Comparison of ENCODE assay signal across 8 mouse cellular contexts in the genomic region with DNA sequence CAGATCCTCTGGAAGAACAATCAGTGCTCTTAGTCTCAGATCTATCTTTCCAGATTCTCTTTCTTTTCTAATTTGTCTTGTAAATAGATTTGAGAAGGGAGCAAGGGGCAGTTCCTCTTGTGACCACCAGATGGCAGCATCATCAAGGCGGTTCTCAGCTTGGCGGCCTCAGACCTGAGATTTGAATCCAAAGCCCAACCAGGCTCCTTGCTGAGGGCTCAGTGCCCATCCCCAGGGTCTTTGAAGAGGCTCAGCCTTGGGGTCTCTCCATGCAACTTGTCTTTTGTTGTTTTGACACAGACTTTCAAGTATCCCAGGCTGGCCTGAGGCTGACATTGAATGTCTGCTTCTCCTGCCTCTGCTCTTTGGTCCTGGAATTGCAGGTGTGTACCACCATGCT. TPM values are rescaled to one million over a fixed set of nuclear protein-coding genes. Genes with fewer than 3 reads are reported as not detected.
DNase-seq lines count a peak whose midpoint lies in the region; ATAC-seq and TF ChIP-seq lines count a peak whose summit lies in the region.

No protein-coding gene starts in this region.

- H3K9ac ChIP-seq in hindbrain, embryonic 11.5 days (ENCODE audit: low read depth, low read length): no peak overlapping the region
- no peak overlapping the region for H3K9ac ChIP-seq in hindbrain, embryonic 12.5 days
- H3K9ac ChIP-seq in midbrain, postnatal 0 days (replicated peaks; ENCODE audit: low read length, poor library complexity, severe bottlenecking): no peak overlapping the region

- H3K4me3 ChIP-seq in hindbrain, embryonic 11.5 days (ENCODE audit: low read depth, low read length): no peak overlapping the region
- H3K4me3 ChIP-seq in hindbrain, embryonic 12.5 days: no peak overlapping the region
- no peak overlapping the region for H3K4me3 ChIP-seq in G1E (ENCODE audit: low read depth, low read length)
- no peak overlapping the region for H3K4me3 ChIP-seq in midbrain, postnatal 0 days (ENCODE audit: low read depth, low read length)

- WGBS in hindbrain, embryonic 11.5 days: 2% methylated on average over 2 of the region's 2 CpGs
- WGBS in hindbrain, embryonic 12.5 days: 3% methylated on average over 2 of the region's 2 CpGs
- WGBS in midbrain, postnatal 0 days: 2% methylated on average over 2 of the region's 2 CpGs

- H3K27ac ChIP-seq in hindbrain, embryonic 11.5 days (ENCODE audit: low read depth, low read length): no peak overlapping the region
- no peak overlapping the region for H3K27ac ChIP-seq in hindbrain, embryonic 12.5 days
- H3K27ac ChIP-seq in midbrain, postnatal 0 days (ENCODE audit: low read depth, low read length): no peak overlapping the region

- H3K4me1 ChIP-seq in hindbrain, embryonic 11.5 days (replicated peaks; ENCODE audit: control insufficient read depth, insufficient read depth, low read length): peaks cover 4% of the 10 kb centered on the region; the same call in 1 of the 2 replicates
- H3K4me1 ChIP-seq in hindbrain, embryonic 12.5 days: peaks cover 25% of the 10 kb centered on the region
- H3K4me1 ChIP-seq in G1E (ENCODE audit: insufficient read depth, low read depth, low read length): no peaks in the 10 kb centered on the region
- peaks cover 3% of the 10 kb centered on the region; the same call in 1 of the 2 replicates for H3K4me1 ChIP-seq in midbrain, postnatal 0 days (ENCODE audit: insufficient read depth, low read length)

- peaks cover 48% of the 10 kb centered on the region for H3K27me3 ChIP-seq in hindbrain, embryonic 11.5 days (ENCODE audit: control insufficient read depth, insufficient read depth, low read length)
- peaks cover 71% of the 10 kb centered on the region for H3K27me3 ChIP-seq in hindbrain, embryonic 12.5 days
- H3K27me3 ChIP-seq in G1E (ENCODE audit: insufficient read depth, low read length): peaks cover 35% of the 10 kb centered on the region
- peaks cover 20% of the 10 kb centered on the region; the same call in 1 of the 2 replicates for H3K27me3 ChIP-seq in midbrain, postnatal 0 days (ENCODE audit: insufficient read depth, low read length)

- no peak for ATAC-seq in hindbrain, embryonic 11.5 days (ENCODE audit: low FRiP score)
- no peak for ATAC-seq in hindbrain, embryonic 12.5 days (ENCODE audit: low FRiP score)
- ATAC-seq in G1E (ENCODE audit: extremely low read depth, insufficient number of reproducible peaks, low FRiP score, poor library complexity, severe bottlenecking): no peak
- ATAC-seq in midbrain, postnatal 0 days (ENCODE audit: low FRiP score): no peak

- no peaks in the 10 kb centered on the region for H3K36me3 ChIP-seq in hindbrain, embryonic 11.5 days (ENCODE audit: control insufficient read depth, insufficient read depth, low read length)
- H3K36me3 ChIP-seq in hindbrain, embryonic 12.5 days: no peaks in the 10 kb centered on the region
- H3K36me3 ChIP-seq in G1E (replicated peaks): no peaks in the 10 kb centered on the region
- H3K36me3 ChIP-seq in midbrain, postnatal 0 days (ENCODE audit: insufficient read depth, low read length): no peaks in the 10 kb centered on the region

- TF ChIP-seq CTCF in G1E (IDR thresholded peaks at IDR 0.05; ENCODE audit: low read depth, low read length): peak; percentile 97
- peak; percentile 99 for TF ChIP-seq CTCF in midbrain, postnatal 0 days (IDR thresholded peaks at IDR 0.05)

- DNase-seq in hindbrain, embryonic 11.5 days (ENCODE audit: low spot score): peak; percentile 82
- DNase-seq in A20 (ENCODE audit: low read depth, low spot score) (peak; percentile 54), G1E (ENCODE audit: low spot score) (peak; percentile 40)
- peak; percentile 75 to 84 for DNase-seq in cerebellum, postnatal 10 days
- DNase-seq in kidney, postnatal 4 days: peak; percentile 63 to 68
- peak; percentile 63 for DNase-seq in midbrain, postnatal 0 days (ENCODE audit: low spot score)
- DNase-seq in urinary bladder, adult 2 months (ENCODE audit: low spot score): no peak

- no peak overlapping the region for H3K4me2 ChIP-seq in hindbrain, embryonic 11.5 days (replicated peaks; ENCODE audit: low read depth, low read length)
- no peak overlapping the region for H3K4me2 ChIP-seq in hindbrain, embryonic 12.5 days (replicated peaks)
- no peak overlapping the region for H3K4me2 ChIP-seq in midbrain, postnatal 0 days (ENCODE audit: low read depth, low read length, poor library complexity, severe bottlenecking)

- H3K9me3 ChIP-seq in hindbrain, embryonic 11.5 days (ENCODE audit: control insufficient read depth, low read length): no peaks in the 10 kb centered on the region
- no peaks in the 10 kb centered on the region for H3K9me3 ChIP-seq in hindbrain, embryonic 12.5 days (replicated peaks)
- H3K9me3 ChIP-seq in G1E (replicated peaks): no peaks in the 10 kb centered on the region
- H3K9me3 ChIP-seq in midbrain, postnatal 0 days (ENCODE audit: low read length): no peaks in the 10 kb centered on the region

RNA-seq across cellular contexts. Expression of gene Fbxo2, which starts 10.4 kb away (rescaled TPM):
- 3.0 and 3.2 TPM in 2 replicates for polyA plus RNA-seq in hindbrain, embryonic 11.5 days (2014; fragmentation: Nextera tagmentation; extraction: Ambion mirVana)
- polyA plus RNA-seq in hindbrain, embryonic 12.5 days (2016; fragmentation: Nextera tagmentation; extraction: Ambion mirVana): 3.3 and 10.9 TPM in 2 replicates
- not detected in 2 replicates for total RNA-seq in G1E (2014; fragmentation: Nextera tagmentation)
- 0.49 and 0.64 TPM in 2 replicates for total RNA-seq in G1E (2017)
- 0.12 and 0.44 TPM in 2 replicates for polyA plus RNA-seq in G1E (2012)
- 13.5 and 17.5 TPM in 2 replicates for total RNA-seq in midbrain, postnatal 0 days (2014; rRNA removed)
- 17.0 and 18.1 TPM in 2 replicates for polyA plus RNA-seq in midbrain, postnatal 0 days (2015; fragmentation: Nextera tagmentation; extraction: Ambion mirVana)
- polyA plus RNA-seq in urinary bladder, adult 2 months (2012; rRNA removed): 3.6 and 4.6 TPM in 2 replicates

RNA-seq across cellular contexts. Expression of gene Fbxo44, which starts 10.6 kb away (rescaled TPM):
- 82.2 and 82.5 TPM in 2 replicates for polyA plus RNA-seq in hindbrain, embryonic 11.5 days (2014; fragmentation: Nextera tagmentation; extraction: Ambion mirVana)
- polyA plus RNA-seq in hindbrain, embryonic 12.5 days (2016; fragmentation: Nextera tagmentation; extraction: Ambion mirVana): 77.6 and 80.6 TPM in 2 replicates
- 7.5 and 10.1 TPM in 2 replicates for total RNA-seq in G1E (2014; fragmentation: Nextera tagmentation)
- 5.0 and 6.6 TPM in 2 replicates for total RNA-seq in G1E (2017)
- polyA plus RNA-seq in G1E (2012): 3.0 and 3.3 TPM in 2 replicates
- 169 and 189 TPM in 2 replicates for total RNA-seq in midbrain, postnatal 0 days (2014; rRNA removed)
- polyA plus RNA-seq in midbrain, postnatal 0 days (2015; fragmentation: Nextera tagmentation; extraction: Ambion mirVana): 107 and 116 TPM in 2 replicates
- 18.3 and 19.0 TPM in 2 replicates for polyA plus RNA-seq in urinary bladder, adult 2 months (2012; rRNA removed)

RNA-seq across cellular contexts. Expression of gene Fbxo6, which starts 18.9 kb away (rescaled TPM):
- polyA plus RNA-seq in hindbrain, embryonic 11.5 days (2014; fragmentation: Nextera tagmentation; extraction: Ambion mirVana): 14.6 and 15.5 TPM in 2 replicates
- polyA plus RNA-seq in hindbrain, embryonic 12.5 days (2016; fragmentation: Nextera tagmentation; extraction: Ambion mirVana): 15.2 and 15.9 TPM in 2 replicates
- total RNA-seq in G1E (2014; fragmentation: Nextera tagmentation) (108 and 115 TPM in 2 replicates), G1E (2017) (34.1 and 39.7 TPM in 2 replicates)
- polyA plus RNA-seq in G1E (2012): 57.1 and 63.0 TPM in 2 replicates
- total RNA-seq in midbrain, postnatal 0 days (2014; rRNA removed): 23.4 and 27.7 TPM in 2 replicates
- 23.6 and 25.8 TPM in 2 replicates for polyA plus RNA-seq in midbrain, postnatal 0 days (2015; fragmentation: Nextera tagmentation; extraction: Ambion mirVana)
- polyA plus RNA-seq in urinary bladder, adult 2 months (2012; rRNA removed): 66.4 and 70.1 TPM in 2 replicates

RNA-seq across cellular contexts. Expression of gene Draxin, which starts 40.3 kb away (rescaled TPM):
- polyA plus RNA-seq in hindbrain, embryonic 11.5 days (2014; fragmentation: Nextera tagmentation; extraction: Ambion mirVana): 12.8 and 13.8 TPM in 2 replicates
- polyA plus RNA-seq in hindbrain, embryonic 12.5 days (2016; fragmentation: Nextera tagmentation; extraction: Ambion mirVana): 11.6 and 12.8 TPM in 2 replicates
- total RNA-seq in G1E (2014; fragmentation: Nextera tagmentation) (not detected in 2 replicates), G1E (2017) (under 0.01 and 0.16 TPM in 2 replicates)
- not detected in 2 replicates for polyA plus RNA-seq in G1E (2012)
- total RNA-seq in midbrain, postnatal 0 days (2014; rRNA removed): 23.9 and 29.5 TPM in 2 replicates
- 4.3 and 5.0 TPM in 2 replicates for polyA plus RNA-seq in midbrain, postnatal 0 days (2015; fragmentation: Nextera tagmentation; extraction: Ambion mirVana)
- 0.01 and 0.04 TPM in 2 replicates for polyA plus RNA-seq in urinary bladder, adult 2 months (2012; rRNA removed)

RNA-seq across cellular contexts. Expression of gene Mad2l2, which starts 40.7 kb away (rescaled TPM):
- 82.5 and 88.2 TPM in 2 replicates for polyA plus RNA-seq in hindbrain, embryonic 11.5 days (2014; fragmentation: Nextera tagmentation; extraction: Ambion mirVana)
- 85.5 and 89.9 TPM in 2 replicates for polyA plus RNA-seq in hindbrain, embryonic 12.5 days (2016; fragmentation: Nextera tagmentation; extraction: Ambion mirVana)
- total RNA-seq in G1E (2014; fragmentation: Nextera tagmentation) (25.1 and 40.0 TPM in 2 replicates), G1E (2017) (9.4 and 14.9 TPM in 2 replicates)
- polyA plus RNA-seq in G1E (2012): 23.8 and 24.6 TPM in 2 replicates
- total RNA-seq in midbrain, postnatal 0 days (2014; rRNA removed): 42.0 and 51.7 TPM in 2 replicates
- polyA plus RNA-seq in midbrain, postnatal 0 days (2015; fragmentation: Nextera tagmentation; extraction: Ambion mirVana): 84.0 and 89.1 TPM in 2 replicates
- 25.3 and 28.7 TPM in 2 replicates for polyA plus RNA-seq in urinary bladder, adult 2 months (2012; rRNA removed)
